Mouse (Mus musculus) cortical plate, adult 2 months (tissue): ENCODE measurements around the gene Ywhae. TPM values are rescaled to one million over a fixed set of nuclear protein-coding genes. Genes with fewer than 3 reads are reported as not detected.
A peak's percentile ranks its signal among the peaks of the same experiment; 100 is the strongest.

Experiments
- H3K27ac ChIP-seq: fragments of 200-500 bp; 2 replicates; pipeline ENCODE4 v1.5.1; 2012; ENCODE audit warnings: low read length, control low read depth, inconsistent platforms; ENCODE audit not compliant: insufficient read depth
- H3K4me1 ChIP-seq: fragments of 200-500 bp; 2 replicates; pipeline ENCODE4 v1.6.1; 2011; ENCODE audit warnings: low read length; ENCODE audit not compliant: control insufficient read depth, insufficient read depth
- H3K4me3 ChIP-seq: fragments of 200-500 bp; 2 replicates; pipeline ENCODE4 v1.5.1; 2011; ENCODE audit warnings: mild to moderate bottlenecking, low read length, control low read depth; ENCODE audit not compliant: insufficient read depth
- CTCF ChIP-seq: fragments of 200-500 bp; IDR thresholded peaks from 2 replicates; pipeline ENCODE4 v1.5.1; 2011; ENCODE audit warnings: mild to moderate bottlenecking, control low read depth, low read length; ENCODE audit not compliant: insufficient read depth; ENCODE audit errors: extremely low read depth
- POLR2A ChIP-seq: fragments of 200-500 bp; IDR thresholded peaks from 2 replicates; pipeline ENCODE4 v1.6.1; 2011; ENCODE audit warnings: mild to moderate bottlenecking, low read length, control low read depth; ENCODE audit not compliant: insufficient read depth; ENCODE audit errors: extremely low read depth
- polyA plus RNA-seq: library from polyadenylated mRNA; depleted of rRNA; stranded (reverse); fragments of >200 nt; gene quantifications from 2 replicates; pipeline ENCODE4 v1.2.3, GENCODE M21; 2012

The Ywhae gene
- polyA plus RNA-seq, 1 experiment: 987 TPM

- no peak overlapping the region for H3K27ac ChIP-seq
- H3K4me1 ChIP-seq: no peaks in the 10 kb centered on the region
- no peak overlapping the region for H3K4me3 ChIP-seq
- TF ChIP-seq CTCF (no peak), POLR2A (no peak)
Observed at GRCm38 (mm10) chr11:75792535-75792934, 59.9 kb downstream of the Ywhae start.

GRCm38 (mm10) chr11:75793351-75793750 is 60.7 kb downstream of the Ywhae start:
- Histone ChIP-seq H3K4me3 (no peak overlapping the region), H3K27ac (no peak overlapping the region), H3K4me1 (no peaks in the 10 kb centered on the region)
- no peak for TF ChIP-seq CTCF
- no peak for TF ChIP-seq POLR2A

- no peak overlapping the region for H3K27ac ChIP-seq
- peak overlapping the region; percentile 21; the same call in 1 of the 2 replicates for H3K4me3 ChIP-seq
- TF ChIP-seq POLR2A: no peak
- no peak for TF ChIP-seq CTCF
- H3K4me1 ChIP-seq: no peaks in the 10 kb centered on the region
Observed at GRCm38 (mm10) chr11:75794602-75795320, 62.1 kb downstream of the Ywhae start.

DNA sequence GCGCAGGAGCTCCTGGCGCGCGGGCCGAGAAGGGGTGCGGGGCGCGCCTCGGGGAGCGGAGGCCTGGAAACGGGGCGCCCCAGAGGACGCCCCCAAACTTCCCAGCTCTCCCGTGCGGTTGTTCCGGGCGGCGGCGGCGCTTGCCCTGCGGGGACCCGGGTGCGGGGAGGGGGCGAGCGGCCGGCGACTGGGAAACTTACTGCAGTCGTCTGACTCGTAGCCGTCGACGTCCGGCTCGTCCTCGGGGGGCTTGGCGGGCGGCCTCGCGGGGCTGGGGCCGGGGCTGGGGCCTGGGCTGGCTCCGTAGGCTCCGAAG is 62.6 kb downstream of the Ywhae start:
- H3K27ac ChIP-seq: no peak overlapping the region
- TF ChIP-seq POLR2A: no peak
- TF ChIP-seq CTCF: no peak
- peak overlapping the region; percentile 1; the same call in 1 of the 2 replicates for H3K4me3 ChIP-seq
- H3K4me1 ChIP-seq: no peaks in the 10 kb centered on the region

GRCm38 (mm10) chr11:75796029-75796445 is 63.4 kb downstream of the Ywhae start, which contains the start of gene Doc2b:
Gene Doc2b (minus strand): TSS chr11:75796049.
- Histone ChIP-seq H3K4me1 (no peaks in the 10 kb centered on the region), H3K4me3 (peak within 1 kb of the TSS; percentile 21), H3K27ac (no peak within 1 kb of the TSS)
- TF ChIP-seq CTCF (no peak), POLR2A (no peak)

- Histone ChIP-seq H3K4me1 (no peaks in the 10 kb centered on the region), H3K27ac (no peak overlapping the region), H3K4me3 (no peak overlapping the region)
- TF ChIP-seq POLR2A (no peak), CTCF (no peak)
Observed at GRCm38 (mm10) chr11:75796536-75797246, 64.0 kb downstream of the Ywhae start.

- no peak overlapping the region for H3K27ac ChIP-seq
- H3K4me1 ChIP-seq: no peaks in the 10 kb centered on the region
- TF ChIP-seq POLR2A (no peak), CTCF (no peak)
- no peak overlapping the region for H3K4me3 ChIP-seq
Observed at GRCm38 (mm10) chr11:75801369-75801768, 68.7 kb downstream of the Ywhae start.

DNA sequence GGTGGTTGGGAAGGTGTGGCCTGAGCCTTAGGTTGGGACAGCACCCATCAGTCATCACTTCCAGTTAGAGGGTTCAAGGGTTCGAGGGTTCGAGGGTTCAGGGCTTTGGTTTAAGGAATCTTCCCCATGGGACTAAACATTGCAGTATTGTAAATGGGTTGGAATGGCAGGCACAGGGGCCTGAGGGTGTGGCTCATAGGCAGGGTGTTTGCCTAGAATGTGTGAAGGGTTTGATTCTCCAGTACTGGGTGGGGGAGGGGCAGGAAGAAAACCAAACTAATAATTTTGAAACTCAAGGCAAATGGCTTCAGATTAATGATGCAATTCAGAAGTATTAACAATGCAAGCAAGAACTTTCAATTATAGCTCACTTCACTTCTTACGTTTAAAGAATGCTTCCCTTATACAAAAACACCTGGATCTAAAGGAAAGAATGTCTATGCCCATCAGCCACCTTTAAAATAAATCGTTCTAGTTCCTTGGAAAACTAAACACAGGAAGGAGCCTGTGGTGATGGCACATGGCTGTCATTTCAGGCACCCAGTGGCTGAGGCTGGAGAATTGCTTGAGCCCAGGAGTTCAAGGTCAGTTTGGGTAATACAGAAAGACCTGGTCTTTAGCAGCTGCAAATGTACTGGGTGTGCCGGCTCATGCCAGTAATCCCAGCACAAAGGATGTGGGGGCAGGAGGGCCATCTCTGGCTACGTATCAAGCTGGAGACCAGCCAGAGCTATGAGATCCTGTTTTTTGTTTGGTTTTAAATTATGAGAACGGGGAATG is 69.3 kb downstream of the Ywhae start:
- TF ChIP-seq CTCF (no peak), POLR2A (no peak)
- H3K27ac ChIP-seq: no peak overlapping the region
- H3K4me3 ChIP-seq: no peak overlapping the region
- no peaks in the 10 kb centered on the region for H3K4me1 ChIP-seq

GRCm38 (mm10) chr11:75807486-75807885 is 74.8 kb downstream of the Ywhae start:
- Histone ChIP-seq H3K27ac (no peak overlapping the region), H3K4me1 (no peaks in the 10 kb centered on the region), H3K4me3 (no peak overlapping the region)
- TF ChIP-seq CTCF: no peak
- no peak for TF ChIP-seq POLR2A
